Mouse (Mus musculus): Measurements from ENCODE around the gene Rpl23.

DNA sequence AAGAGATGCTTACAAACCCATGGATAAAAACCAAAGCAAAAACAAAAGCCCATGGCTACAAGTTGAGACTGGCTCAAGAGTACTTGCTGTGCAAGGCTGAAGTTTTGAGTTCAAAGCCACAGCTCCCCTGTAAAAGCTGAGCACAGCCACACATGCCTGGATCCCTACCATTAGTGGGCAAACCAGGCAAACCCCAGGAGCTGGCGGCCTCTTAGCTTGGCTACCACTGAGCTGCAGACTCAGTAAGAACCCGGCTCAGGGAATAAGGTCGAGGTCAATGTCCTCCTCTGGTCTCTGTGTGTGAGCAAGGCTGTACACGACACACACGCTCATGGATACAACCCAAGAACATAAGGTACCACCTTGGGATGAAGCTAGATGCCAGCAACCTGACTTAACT, 33.7 kb downstream of the Rpl23 start:
- no peak for TF ChIP-seq POLR2A (IDR thresholded peaks at IDR 0.05; ENCODE audit: insufficient read depth, low read depth, low read length)
- no peak for TF ChIP-seq CTCF (IDR thresholded peaks at IDR 0.05; ENCODE audit: insufficient read depth, low read depth, low read length)
